Mouse (Mus musculus): ENCODE measurements around the gene Mpc2. TPM values are rescaled to one million over a fixed set of nuclear protein-coding genes. Genes with fewer than 3 reads are reported as not detected.

The Mpc2 gene
- polyA plus RNA-seq, 1 experiment: 55.9 TPM

DNA sequence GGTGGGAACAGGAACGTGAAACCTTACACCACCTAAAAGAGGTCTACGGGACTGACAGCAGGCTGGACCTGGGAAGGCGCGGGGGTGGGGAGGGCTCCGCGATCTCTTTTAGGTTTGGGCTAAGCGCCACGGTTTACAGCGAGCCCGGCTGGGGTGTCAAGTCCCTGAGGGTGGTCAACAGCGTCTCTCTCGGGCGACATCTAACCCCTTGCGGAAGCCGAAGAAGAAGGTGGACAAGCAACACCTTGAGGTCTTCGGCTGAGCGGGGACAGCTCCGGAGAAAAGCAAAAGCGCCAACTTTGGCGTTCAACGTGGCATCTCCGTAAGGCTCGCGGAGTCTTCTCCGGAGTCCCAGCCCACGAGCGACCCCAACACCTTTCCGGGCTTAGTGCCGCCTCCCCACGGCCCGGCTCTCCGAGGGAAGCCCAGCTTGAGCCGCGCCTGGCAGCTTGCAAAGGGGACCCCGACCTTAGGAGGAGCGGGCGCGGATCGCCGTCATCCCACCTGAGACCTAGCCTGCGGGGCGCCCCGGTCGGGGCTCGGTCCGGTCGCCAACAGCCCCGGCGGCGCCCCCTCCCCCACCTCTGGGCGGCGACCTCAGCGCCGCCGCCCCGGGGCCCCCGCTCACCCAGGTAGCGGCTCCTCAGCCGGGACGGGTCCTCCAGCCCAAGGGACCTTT, 795 bp upstream of the Mpc2 start:
- H3K27ac ChIP-seq (ENCODE audit: insufficient read depth, low read length): peak overlapping the region; percentile 13; the same call in 1 of the 2 replicates
- H3K4me3 ChIP-seq (ENCODE audit: insufficient read depth, low read length): peak overlapping the region; percentile 77
- H3K4me1 ChIP-seq (ENCODE audit: control insufficient read depth, insufficient read depth, low read length): no peaks in the 10 kb centered on the region
- no peak for TF ChIP-seq CTCF (IDR thresholded peaks at IDR 0.05; ENCODE audit: borderline replicate concordance, insufficient read depth, low read length)
- no peak for TF ChIP-seq POLR2A (IDR thresholded peaks at IDR 0.05; ENCODE audit: low read depth, low read length)

DNA sequence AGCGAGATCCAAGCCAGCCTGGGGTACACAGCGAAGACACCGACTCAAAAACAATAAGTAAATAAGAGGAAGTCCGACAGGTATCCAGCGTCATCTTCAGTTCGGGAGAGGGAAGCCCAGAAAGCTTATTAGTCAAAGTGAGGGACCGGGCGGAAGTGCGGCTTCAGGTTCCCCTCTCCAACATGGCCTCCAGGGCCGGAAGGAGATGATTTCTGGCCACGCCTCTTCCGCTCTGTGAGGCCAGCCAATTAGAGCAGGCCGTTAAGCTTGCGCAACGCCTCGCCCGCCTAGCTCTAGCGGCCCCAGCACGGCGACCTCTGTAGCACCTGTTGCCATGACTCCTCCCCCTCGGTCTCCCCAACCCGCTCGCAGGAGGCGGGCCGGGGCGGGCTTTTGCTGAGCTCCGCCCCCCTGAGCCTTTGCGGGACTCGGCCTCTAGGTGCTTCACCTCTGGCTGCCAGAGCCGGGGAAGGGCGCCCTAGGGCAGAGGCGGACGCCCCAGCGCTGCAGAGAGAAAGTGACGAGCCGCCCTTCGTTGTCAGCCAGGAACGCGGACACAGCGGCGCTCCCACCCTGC, 452 bp downstream of the Mpc2 start:
- H3K4me3 ChIP-seq (ENCODE audit: insufficient read depth, low read length): peak overlapping the region; percentile 80
- TF ChIP-seq POLR2A (IDR thresholded peaks at IDR 0.05; ENCODE audit: low read depth, low read length) (peak; percentile 97), CTCF (IDR thresholded peaks at IDR 0.05; ENCODE audit: borderline replicate concordance, insufficient read depth, low read length) (no peak)

DNA sequence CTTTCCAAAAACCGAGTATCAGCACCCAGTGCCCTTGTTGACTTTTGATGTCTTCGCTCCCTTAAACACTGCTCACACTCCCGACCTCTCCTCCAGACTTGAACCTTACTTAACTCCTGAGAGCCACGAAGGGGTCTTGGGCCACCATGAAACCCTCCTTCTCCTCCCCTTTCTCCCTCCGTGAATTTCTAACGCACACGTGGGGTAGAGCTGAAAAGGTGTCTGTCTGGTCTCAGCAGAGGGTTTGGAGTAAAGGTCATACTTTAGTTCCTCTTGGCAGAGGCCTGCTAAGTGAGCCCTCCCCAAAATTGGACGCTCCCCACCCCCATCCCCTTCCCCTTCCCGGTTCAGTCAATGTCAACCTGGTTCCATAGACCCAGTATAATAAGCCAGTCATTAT, 1.2 kb downstream of the Mpc2 start:
- peak overlapping the region; percentile 39; the same call in 1 of the 2 replicates for H3K27ac ChIP-seq (ENCODE audit: insufficient read depth, low read length)
- no peaks in the 10 kb centered on the region for H3K4me1 ChIP-seq (ENCODE audit: control insufficient read depth, insufficient read depth, low read length)
- peak overlapping the region; percentile 80 for H3K4me3 ChIP-seq (ENCODE audit: insufficient read depth, low read length)
- no peak for TF ChIP-seq POLR2A (IDR thresholded peaks at IDR 0.05; ENCODE audit: low read depth, low read length)

More for the DNA sequence above, 452 bp downstream of the Mpc2 start:
- Histone ChIP-seq H3K27ac (ENCODE audit: insufficient read depth, low read length) (peak overlapping the region; percentile 88), H3K4me1 (ENCODE audit: control insufficient read depth, insufficient read depth, low read length) (no peaks in the 10 kb centered on the region)

DNA sequence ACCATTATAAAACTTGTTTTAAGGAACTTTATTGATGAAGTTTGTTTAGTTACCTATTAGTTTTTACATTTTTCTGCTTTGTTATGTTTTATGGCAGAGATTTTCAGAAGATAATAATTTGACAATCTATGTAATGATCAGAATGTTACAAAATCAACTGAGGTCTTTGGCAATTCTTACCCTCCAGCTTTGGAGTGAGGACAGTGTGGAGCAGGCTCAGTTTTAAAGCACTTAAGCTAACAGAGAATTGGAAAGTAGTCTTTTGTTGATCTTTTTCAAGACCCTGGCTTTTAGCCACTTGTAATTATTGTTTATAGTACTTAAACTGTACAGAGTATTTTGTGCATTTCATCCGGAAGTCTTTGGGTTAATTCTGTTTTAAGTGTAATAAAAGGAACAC, 2.4 kb downstream of the Mpc2 start:
- no peak overlapping the region for H3K4me3 ChIP-seq (ENCODE audit: insufficient read depth, low read length)
- TF ChIP-seq CTCF (IDR thresholded peaks at IDR 0.05; ENCODE audit: borderline replicate concordance, insufficient read depth, low read length): no peak
- no peak for TF ChIP-seq POLR2A (IDR thresholded peaks at IDR 0.05; ENCODE audit: low read depth, low read length)
- H3K4me1 ChIP-seq (ENCODE audit: control insufficient read depth, insufficient read depth, low read length): no peaks in the 10 kb centered on the region

DNA sequence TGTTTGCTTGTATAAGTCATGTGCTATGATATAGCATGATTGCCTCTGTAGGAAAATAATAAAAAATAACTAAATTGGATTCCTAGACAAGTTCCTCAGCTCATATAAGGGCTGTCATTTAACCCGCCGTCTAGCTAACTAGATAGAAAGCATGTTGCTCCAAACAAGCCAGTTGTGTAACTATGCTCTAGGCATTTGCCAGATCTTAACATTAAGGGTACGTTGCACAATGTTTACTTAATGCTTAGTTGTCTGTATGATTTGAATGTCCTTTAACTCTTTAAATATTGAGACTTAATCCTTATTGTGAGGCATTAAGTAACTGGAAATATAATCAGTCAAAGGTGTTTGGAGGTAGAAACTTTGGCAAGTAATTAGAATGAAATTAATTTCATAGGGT, 4.1 kb downstream of the Mpc2 start:
- TF ChIP-seq CTCF (IDR thresholded peaks at IDR 0.05; ENCODE audit: borderline replicate concordance, insufficient read depth, low read length) (no peak), POLR2A (IDR thresholded peaks at IDR 0.05; ENCODE audit: low read depth, low read length) (no peak)
- Histone ChIP-seq H3K4me1 (ENCODE audit: control insufficient read depth, insufficient read depth, low read length) (no peaks in the 10 kb centered on the region), H3K27ac (ENCODE audit: insufficient read depth, low read length) (no peak overlapping the region), H3K4me3 (ENCODE audit: insufficient read depth, low read length) (no peak overlapping the region)

More for the DNA sequence above, 2.4 kb downstream of the Mpc2 start:
- no peak overlapping the region for H3K27ac ChIP-seq (ENCODE audit: insufficient read depth, low read length)

DNA sequence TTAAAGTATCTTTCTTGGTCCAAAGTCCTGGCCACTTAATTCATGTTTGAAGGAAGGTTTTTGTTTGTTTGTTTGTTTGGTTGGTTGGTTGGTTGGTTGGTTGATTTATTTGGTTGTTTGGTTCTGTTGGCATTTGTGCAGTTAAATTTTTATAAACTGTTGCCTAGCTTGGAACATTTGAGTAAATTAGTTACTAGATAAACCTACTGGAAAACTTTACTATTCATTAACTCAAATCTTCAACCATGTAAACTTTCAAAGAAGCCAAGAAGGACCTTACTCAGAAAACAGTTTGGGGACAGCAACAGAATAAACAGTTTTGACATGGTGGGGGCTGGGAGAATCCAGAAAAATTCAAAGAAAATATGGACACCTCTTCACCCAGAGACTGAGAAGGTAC, 8.5 kb downstream of the Mpc2 start:
- TF ChIP-seq CTCF (IDR thresholded peaks at IDR 0.05; ENCODE audit: borderline replicate concordance, insufficient read depth, low read length) (no peak), POLR2A (IDR thresholded peaks at IDR 0.05; ENCODE audit: low read depth, low read length) (no peak)
- no peaks in the 10 kb centered on the region for H3K4me1 ChIP-seq (ENCODE audit: control insufficient read depth, insufficient read depth, low read length)
- H3K4me3 ChIP-seq (ENCODE audit: insufficient read depth, low read length): no peak overlapping the region
- H3K27ac ChIP-seq (ENCODE audit: insufficient read depth, low read length): no peak overlapping the region

DNA sequence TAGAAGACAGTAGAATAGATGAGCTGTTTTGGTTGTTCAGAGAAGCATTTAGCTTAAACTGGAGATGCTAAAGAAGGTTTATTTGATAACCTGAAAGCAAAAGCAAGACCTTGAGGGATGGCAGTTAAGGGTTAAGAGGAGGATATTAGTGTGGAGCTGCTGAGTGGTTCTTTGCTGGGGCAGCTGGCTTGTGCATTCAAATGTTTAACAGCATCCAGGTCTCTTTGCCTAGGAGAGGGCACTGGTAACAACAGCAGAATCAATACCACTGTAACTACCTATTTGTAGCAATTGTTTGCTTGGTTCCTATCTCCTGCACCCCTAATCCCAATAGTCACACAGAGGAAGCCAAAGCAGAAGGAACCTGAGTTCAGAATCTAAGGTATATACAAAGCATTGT, 9.3 kb downstream of the Mpc2 start:
- TF ChIP-seq POLR2A (IDR thresholded peaks at IDR 0.05; ENCODE audit: low read depth, low read length): no peak
- no peak for TF ChIP-seq CTCF (IDR thresholded peaks at IDR 0.05; ENCODE audit: borderline replicate concordance, insufficient read depth, low read length)
- H3K4me3 ChIP-seq (ENCODE audit: insufficient read depth, low read length): no peak overlapping the region
- no peak overlapping the region for H3K27ac ChIP-seq (ENCODE audit: insufficient read depth, low read length)
- H3K4me1 ChIP-seq (ENCODE audit: control insufficient read depth, insufficient read depth, low read length): no peaks in the 10 kb centered on the region

DNA sequence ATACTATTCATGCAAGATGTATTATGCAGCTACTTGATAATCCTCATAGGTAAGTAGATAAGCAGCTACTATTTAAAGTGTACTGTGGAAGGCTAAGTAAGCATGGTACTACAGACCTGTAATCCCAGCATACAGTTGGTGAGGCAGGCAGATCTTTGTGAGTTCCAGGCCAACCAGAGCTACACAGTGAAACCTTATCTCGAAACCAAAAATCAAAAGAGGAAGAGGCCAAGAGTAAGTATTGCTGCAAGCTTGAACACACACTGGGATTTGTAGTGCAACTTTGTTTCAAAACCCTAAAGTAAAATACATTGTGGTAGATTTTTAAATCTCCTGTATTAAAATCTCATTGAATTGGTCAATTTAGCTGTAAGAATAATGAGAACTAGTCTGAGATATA, 11.1 kb downstream of the Mpc2 start:
- Histone ChIP-seq H3K27ac (ENCODE audit: insufficient read depth, low read length) (no peak overlapping the region), H3K4me1 (ENCODE audit: control insufficient read depth, insufficient read depth, low read length) (no peaks in the 10 kb centered on the region), H3K4me3 (ENCODE audit: insufficient read depth, low read length) (no peak overlapping the region)
- no peak for TF ChIP-seq CTCF (IDR thresholded peaks at IDR 0.05; ENCODE audit: borderline replicate concordance, insufficient read depth, low read length)
- TF ChIP-seq POLR2A (IDR thresholded peaks at IDR 0.05; ENCODE audit: low read depth, low read length): no peak

DNA sequence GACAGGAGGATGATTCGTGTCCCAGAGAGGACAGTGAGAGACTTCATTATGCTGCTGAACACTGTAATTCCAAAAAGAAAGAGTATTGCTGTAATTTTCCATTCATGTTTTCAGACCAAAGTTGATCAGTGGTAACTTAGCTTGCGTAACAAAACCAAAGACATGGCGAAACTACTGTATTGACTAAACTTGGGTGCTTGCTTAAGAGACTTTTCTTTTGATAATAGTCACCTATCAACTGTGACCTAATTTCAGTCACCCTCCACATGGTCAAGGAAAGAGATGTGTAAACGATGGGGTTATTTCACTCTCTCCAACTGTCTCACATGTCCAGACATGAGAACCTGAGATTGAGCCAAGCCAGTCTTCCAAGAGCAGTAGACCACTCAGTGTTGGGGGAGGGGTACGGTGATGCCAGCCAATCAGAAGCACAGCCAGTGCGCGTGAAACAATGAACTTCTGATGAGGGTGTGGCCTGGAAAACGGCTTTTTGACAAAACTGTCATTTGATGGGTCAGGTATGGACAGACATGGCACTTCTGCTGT, 24.3 kb downstream of the Mpc2 start, which contains the start of gene Adcy10:
Gene Adcy10 (plus strand): TSS at position 496 of the 546 bp plus-strand sequence.
- no peak for TF ChIP-seq POLR2A (IDR thresholded peaks at IDR 0.05; ENCODE audit: low read depth, low read length)
- TF ChIP-seq CTCF (IDR thresholded peaks at IDR 0.05; ENCODE audit: borderline replicate concordance, insufficient read depth, low read length): no peak
- H3K4me1 ChIP-seq (ENCODE audit: control insufficient read depth, insufficient read depth, low read length): no peaks in the 10 kb centered on the region
- H3K27ac ChIP-seq (ENCODE audit: insufficient read depth, low read length): no peak within 1 kb of the TSS
- H3K4me3 ChIP-seq (ENCODE audit: insufficient read depth, low read length): no peak within 1 kb of the TSS

DNA sequence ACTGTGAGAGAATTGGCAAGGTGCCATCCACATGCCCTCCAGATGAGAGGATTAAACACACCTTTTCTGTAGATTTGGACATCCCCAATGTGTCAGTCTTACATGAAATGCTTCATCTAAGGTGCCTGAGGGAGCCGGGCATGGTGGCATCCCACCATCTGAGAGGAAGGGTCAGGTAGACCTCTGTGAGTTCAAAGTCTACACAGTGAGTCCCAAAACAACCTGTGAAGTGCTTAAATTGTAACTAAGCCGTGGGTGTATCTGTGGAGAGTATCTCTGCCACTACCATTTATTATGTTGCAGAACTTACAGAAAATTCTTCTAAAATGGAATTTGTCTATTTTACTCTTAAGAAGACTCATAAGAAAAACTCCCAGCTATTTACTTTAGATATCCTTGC, 25.7 kb downstream of the Mpc2 start:
- no peak overlapping the region for H3K27ac ChIP-seq (ENCODE audit: insufficient read depth, low read length)
- TF ChIP-seq CTCF (IDR thresholded peaks at IDR 0.05; ENCODE audit: borderline replicate concordance, insufficient read depth, low read length): no peak
- H3K4me3 ChIP-seq (ENCODE audit: insufficient read depth, low read length): no peak overlapping the region
- no peaks in the 10 kb centered on the region for H3K4me1 ChIP-seq (ENCODE audit: control insufficient read depth, insufficient read depth, low read length)
